Mouse (Mus musculus): ENCODE results near the gene Gm49395. TPM values are rescaled to one million over a fixed set of nuclear protein-coding genes. Genes with fewer than 3 reads are reported as not detected.

Gm49395 gene
- polyA plus RNA-seq, 1 experiment, result 0.92 TPM

- TF ChIP-seq POLR2A (IDR thresholded peaks at IDR 0.05; ENCODE audit: borderline replicate concordance, extremely low read depth, insufficient read depth, insufficient read length, poor library complexity, severe bottlenecking), result no peak
- no peak for TF ChIP-seq CTCF (IDR thresholded peaks at IDR 0.05; ENCODE audit: borderline replicate concordance, extremely low read depth, insufficient read depth, insufficient read length)
- peak; percentile 59 for DNase-seq (ENCODE audit: low read depth)
Measured at GRCm38 (mm10) chr13:115006213-115006835, 95.4 kb downstream of the Gm49395 start.

GRCm38 (mm10) chr13:115005342-115005741 lies 96.4 kb downstream of the Gm49395 start:
- no peak for DNase-seq (ENCODE audit: low read depth)
- TF ChIP-seq POLR2A (IDR thresholded peaks at IDR 0.05; ENCODE audit: borderline replicate concordance, extremely low read depth, insufficient read depth, insufficient read length, poor library complexity, severe bottlenecking) (no peak), CTCF (IDR thresholded peaks at IDR 0.05; ENCODE audit: borderline replicate concordance, extremely low read depth, insufficient read depth, insufficient read length) (no peak)

GRCm38 (mm10) chr13:115003444-115004053 lies 98.2 kb downstream of the Gm49395 start:
- peak; percentile 24 for DNase-seq (ENCODE audit: low read depth)
- TF ChIP-seq POLR2A (IDR thresholded peaks at IDR 0.05; ENCODE audit: borderline replicate concordance, extremely low read depth, insufficient read depth, insufficient read length, poor library complexity, severe bottlenecking) (no peak), CTCF (IDR thresholded peaks at IDR 0.05; ENCODE audit: borderline replicate concordance, extremely low read depth, insufficient read depth, insufficient read length) (no peak)

GRCm38 (mm10) chr13:115002837-115003236 lies 98.9 kb downstream of the Gm49395 start:
- TF ChIP-seq CTCF (IDR thresholded peaks at IDR 0.05; ENCODE audit: borderline replicate concordance, extremely low read depth, insufficient read depth, insufficient read length) (no peak), POLR2A (IDR thresholded peaks at IDR 0.05; ENCODE audit: borderline replicate concordance, extremely low read depth, insufficient read depth, insufficient read length, poor library complexity, severe bottlenecking) (no peak)
- DNase-seq (ENCODE audit: low read depth), result no peak

GRCm38 (mm10) chr13:115002155-115002554 lies 99.6 kb downstream of the Gm49395 start:
- TF ChIP-seq POLR2A (IDR thresholded peaks at IDR 0.05; ENCODE audit: borderline replicate concordance, extremely low read depth, insufficient read depth, insufficient read length, poor library complexity, severe bottlenecking) (no peak), CTCF (IDR thresholded peaks at IDR 0.05; ENCODE audit: borderline replicate concordance, extremely low read depth, insufficient read depth, insufficient read length) (no peak)
- no peak for DNase-seq (ENCODE audit: low read depth)

GRCm38 (mm10) chr13:114999582-114999981 lies 102.1 kb downstream of the Gm49395 start:
- DNase-seq (ENCODE audit: low read depth), result no peak
- TF ChIP-seq CTCF (IDR thresholded peaks at IDR 0.05; ENCODE audit: borderline replicate concordance, extremely low read depth, insufficient read depth, insufficient read length), result no peak
- TF ChIP-seq POLR2A (IDR thresholded peaks at IDR 0.05; ENCODE audit: borderline replicate concordance, extremely low read depth, insufficient read depth, insufficient read length, poor library complexity, severe bottlenecking), result no peak

- no peak for TF ChIP-seq CTCF (IDR thresholded peaks at IDR 0.05; ENCODE audit: borderline replicate concordance, extremely low read depth, insufficient read depth, insufficient read length)
- TF ChIP-seq POLR2A (IDR thresholded peaks at IDR 0.05; ENCODE audit: borderline replicate concordance, extremely low read depth, insufficient read depth, insufficient read length, poor library complexity, severe bottlenecking), result no peak
- no peak for DNase-seq (ENCODE audit: low read depth)
Measured at GRCm38 (mm10) chr13:114998100-114998499, 103.6 kb downstream of the Gm49395 start.

- TF ChIP-seq POLR2A (IDR thresholded peaks at IDR 0.05; ENCODE audit: borderline replicate concordance, extremely low read depth, insufficient read depth, insufficient read length, poor library complexity, severe bottlenecking), result no peak
- no peak for TF ChIP-seq CTCF (IDR thresholded peaks at IDR 0.05; ENCODE audit: borderline replicate concordance, extremely low read depth, insufficient read depth, insufficient read length)
- DNase-seq (ENCODE audit: low read depth), result peak; percentile 94
Measured at GRCm38 (mm10) chr13:114992260-114993014, 109.3 kb downstream of the Gm49395 start.

- no peak for DNase-seq (ENCODE audit: low read depth)
- TF ChIP-seq POLR2A (IDR thresholded peaks at IDR 0.05; ENCODE audit: borderline replicate concordance, extremely low read depth, insufficient read depth, insufficient read length, poor library complexity, severe bottlenecking) (no peak), CTCF (IDR thresholded peaks at IDR 0.05; ENCODE audit: borderline replicate concordance, extremely low read depth, insufficient read depth, insufficient read length) (no peak)
Measured at GRCm38 (mm10) chr13:114987668-114988067, 114.1 kb downstream of the Gm49395 start.

- TF ChIP-seq CTCF (IDR thresholded peaks at IDR 0.05; ENCODE audit: borderline replicate concordance, extremely low read depth, insufficient read depth, insufficient read length) (0 out of 2 replicates have a peak, but pooled peaks have one; percentile 14), POLR2A (IDR thresholded peaks at IDR 0.05; ENCODE audit: borderline replicate concordance, extremely low read depth, insufficient read depth, insufficient read length, poor library complexity, severe bottlenecking) (no peak)
- no peak for DNase-seq (ENCODE audit: low read depth)
Measured at GRCm38 (mm10) chr13:114987161-114987560, 114.6 kb downstream of the Gm49395 start.

Other genes with a start within 250 kb of the Gm49395 start
- gene Itga2, start 169.8 kb downstream of the Gm49395 start, polyA plus RNA-seq (2012; rRNA removed), result 1.1 and 2.1 TPM in 2 replicates
- 30.2 and 33.7 TPM in 2 replicates for gene Pelo, start 11.7 kb downstream of the Gm49395 start, polyA plus RNA-seq (2012; rRNA removed)
- gene Itga1, start within 50 bp of the Gm49395 start, polyA plus RNA-seq (2012; rRNA removed), result 2.0 and 3.8 TPM in 2 replicates